8 mouse cellular contexts compared by ENCODE assay signal in the genomic region with DNA sequence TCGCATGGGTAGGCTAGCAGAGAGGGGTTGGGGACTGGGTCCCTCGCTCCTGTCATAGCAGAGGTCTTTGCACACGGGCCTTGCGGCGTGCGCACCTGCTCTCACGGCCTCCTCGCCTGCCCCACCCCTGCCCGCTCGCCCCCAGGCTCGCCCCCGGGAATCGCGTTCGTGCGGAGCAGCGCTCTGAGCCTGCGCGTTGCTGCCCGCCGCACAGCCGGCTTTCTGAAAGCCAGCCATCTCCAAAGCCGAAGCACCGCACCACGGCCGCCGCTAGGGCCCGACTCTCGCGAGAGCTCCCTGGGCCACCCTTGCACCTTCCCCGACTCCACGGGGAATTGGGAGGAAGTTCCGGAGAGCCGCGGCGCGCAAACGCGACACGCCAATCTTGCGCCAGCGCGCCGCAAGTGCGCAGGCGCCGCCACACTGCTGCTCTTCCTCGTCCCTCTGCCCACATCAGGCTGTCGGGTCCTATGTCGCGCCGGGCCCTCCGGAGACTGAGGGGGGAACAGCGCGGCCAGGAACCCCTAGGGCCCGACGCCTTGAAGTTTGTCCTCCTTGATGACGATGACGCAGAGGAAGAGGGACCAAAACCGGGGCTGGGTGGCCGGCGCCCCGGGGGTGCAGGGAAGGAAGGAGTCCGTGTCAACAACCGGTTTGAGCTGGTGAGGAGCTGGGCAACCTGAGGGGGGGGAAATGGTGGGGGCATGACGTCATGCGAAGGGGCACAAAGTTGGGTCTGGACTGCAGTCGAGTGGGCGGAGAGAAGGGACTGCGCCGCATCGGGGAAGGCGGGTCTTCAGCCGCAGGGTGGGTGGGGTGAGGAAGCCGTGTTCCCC. TPM values are rescaled to one million over a fixed set of nuclear protein-coding genes. Genes with fewer than 3 reads are reported as not detected.
DNase-seq lines count a peak whose midpoint lies in the region; ATAC-seq and TF ChIP-seq lines count a peak whose summit lies in the region.

A gene (plus strand): TSS at position 351 of the 836 bp plus-strand sequence.

- peak; percentile 97 for DNase-seq in 3134 (ENCODE audit: extremely low read depth, insufficient read length, low spot score)
- peak; percentile 96 to 97 for DNase-seq in adrenal gland, postnatal 36 days
- DNase-seq in heart, adult 2 months: peak; percentile 95 to 97
- peak; percentile 94 to 96 for DNase-seq in kidney, adult 8-10 months
- peak; percentile 85 to 95 for DNase-seq in spleen, postnatal 10 days (ENCODE audit: low spot score in 2 of 2)

- TF ChIP-seq CTCF in heart, adult 2 months (IDR thresholded peaks at IDR 0.05): peak; percentile 83

- H3K27me3 ChIP-seq in embryonic facial prominence, embryonic 13.5 days: no peaks in the 10 kb centered on the region
- H3K27me3 ChIP-seq in heart, adult 2 months (ENCODE audit: control insufficient read depth, insufficient read depth, low read length): no peaks in the 10 kb centered on the region
- H3K27me3 ChIP-seq in limb, embryonic 13.5 days: no peaks in the 10 kb centered on the region
- H3K27me3 ChIP-seq in midbrain, embryonic 16.5 days (ENCODE audit: control insufficient read depth, insufficient read depth, low read depth, low read length): no peaks in the 10 kb centered on the region

- peak within 1 kb of the TSS; percentile 87 for H3K9ac ChIP-seq in embryonic facial prominence, embryonic 13.5 days
- H3K9ac ChIP-seq in heart, adult 2 months (ENCODE audit: low read depth, low read length): peak within 1 kb of the TSS; percentile 82
- H3K9ac ChIP-seq in limb, embryonic 13.5 days: peak within 1 kb of the TSS; percentile 81
- H3K9ac ChIP-seq in midbrain, embryonic 16.5 days (ENCODE audit: low read depth, low read length): peak within 1 kb of the TSS; percentile 90

- peaks cover 17% of the 10 kb centered on the region; the same call in 1 of the 2 replicates for H3K36me3 ChIP-seq in embryonic facial prominence, embryonic 13.5 days
- no peaks in the 10 kb centered on the region for H3K36me3 ChIP-seq in heart, adult 2 months (ENCODE audit: control insufficient read depth, insufficient read depth, low read length)
- H3K36me3 ChIP-seq in limb, embryonic 13.5 days: peaks cover 18% of the 10 kb centered on the region
- peaks cover 9% of the 10 kb centered on the region for H3K36me3 ChIP-seq in midbrain, embryonic 16.5 days (ENCODE audit: control insufficient read depth, insufficient read depth, low read length)

- WGBS in embryonic facial prominence, embryonic 13.5 days: under 1% methylated on average over 75 of the region's 75 CpGs
- WGBS in heart, adult 2 months: under 1% methylated on average over 75 of the region's 75 CpGs
- WGBS in limb, embryonic 13.5 days: under 1% methylated on average over 75 of the region's 75 CpGs
- WGBS in midbrain, embryonic 16.5 days: under 1% methylated on average over 75 of the region's 75 CpGs

- H3K4me1 ChIP-seq in embryonic facial prominence, embryonic 13.5 days: peaks cover 17% of the 10 kb centered on the region
- peaks cover 2% of the 10 kb centered on the region for H3K4me1 ChIP-seq in heart, adult 2 months (ENCODE audit: control insufficient read depth, insufficient read depth, low read length)
- peaks cover 22% of the 10 kb centered on the region for H3K4me1 ChIP-seq in limb, embryonic 13.5 days
- H3K4me1 ChIP-seq in midbrain, embryonic 16.5 days (ENCODE audit: control insufficient read depth, insufficient read depth, low read length): peaks cover 17% of the 10 kb centered on the region

- peak within 1 kb of the TSS; percentile 80 for H3K4me3 ChIP-seq in embryonic facial prominence, embryonic 13.5 days
- peak within 1 kb of the TSS; percentile 83 for H3K4me3 ChIP-seq in heart, adult 2 months
- H3K4me3 ChIP-seq in limb, embryonic 13.5 days: peak within 1 kb of the TSS; percentile 79
- peak within 1 kb of the TSS; percentile 76 for H3K4me3 ChIP-seq in midbrain, embryonic 16.5 days (ENCODE audit: low read depth, low read length)

- H3K4me2 ChIP-seq in embryonic facial prominence, embryonic 13.5 days: peak within 1 kb of the TSS; percentile 76
- peak within 1 kb of the TSS; percentile 76 for H3K4me2 ChIP-seq in limb, embryonic 13.5 days (replicated peaks)
- H3K4me2 ChIP-seq in midbrain, embryonic 16.5 days (ENCODE audit: low read length): peak within 1 kb of the TSS; percentile 67

- no peak for TF ChIP-seq EP300 in heart, adult 2 months (IDR thresholded peaks at IDR 0.05; ENCODE audit: insufficient read depth, low read depth, low read length)

- H3K79me2 ChIP-seq in heart, adult 2 months (replicated peaks; ENCODE audit: control insufficient read depth, insufficient read depth, low read length): peaks cover 3% of the 10 kb centered on the region; the same call in 1 of the 2 replicates

- H3K9me3 ChIP-seq in embryonic facial prominence, embryonic 13.5 days: no peaks in the 10 kb centered on the region
- no peaks in the 10 kb centered on the region for H3K9me3 ChIP-seq in limb, embryonic 13.5 days
- no peaks in the 10 kb centered on the region for H3K9me3 ChIP-seq in midbrain, embryonic 16.5 days (replicated peaks; ENCODE audit: control insufficient read depth, low read length, poor library complexity, severe bottlenecking)

- intact Hi-C loops in heart, adult 2 months (cut with DNase I): loop anchor here (5.0 kb wide), 1 partner anchor 121 kb away; a partner anchor contains a TSS

- ATAC-seq in embryonic facial prominence, embryonic 13.5 days (ENCODE audit: insufficient number of reproducible peaks, insufficient read depth, low FRiP score, low TSS enrichment, low read depth): peak; percentile 91
- ATAC-seq in limb, embryonic 13.5 days (ENCODE audit: low FRiP score, low read depth): peak; percentile 92
- peak; percentile 95 for ATAC-seq in midbrain, embryonic 16.5 days

- peak; percentile 89 for TF ChIP-seq POLR2A in heart, adult 2 months (IDR thresholded peaks at IDR 0.05; ENCODE audit: insufficient read depth, low read depth, low read length)

- peak within 1 kb of the TSS; percentile 96 for H3K27ac ChIP-seq in embryonic facial prominence, embryonic 13.5 days
- peak within 1 kb of the TSS; percentile 98 for H3K27ac ChIP-seq in heart, adult 2 months
- H3K27ac ChIP-seq in limb, embryonic 13.5 days: peak within 1 kb of the TSS; percentile 94
- peak within 1 kb of the TSS; percentile 85 for H3K27ac ChIP-seq in midbrain, embryonic 16.5 days (ENCODE audit: low read length)

RNA-seq across cellular contexts. Expression of the gene that starts here (rescaled TPM):
- 100 to 1,000 TPM; 213 to 255 TPM for total RNA-seq in adrenal gland, postnatal 36 days (2021)
- polyA plus RNA-seq in embryonic facial prominence, embryonic 13.5 days (2015; fragmentation: Nextera tagmentation; extraction: Ambion mirVana): 148 and 162 TPM in 2 replicates
- 100 to 1,000 TPM; 125 to 134 TPM for total RNA-seq in heart, adult 2 months (2021)
- 137 and 147 TPM in 2 replicates for polyA plus RNA-seq in heart, adult 2 months (2012; rRNA removed)
- 155 and 156 TPM in 2 replicates for polyA plus RNA-seq in limb, embryonic 13.5 days (2015; fragmentation: Nextera tagmentation; extraction: Ambion mirVana)
- 338 and 394 TPM in 2 replicates for polyA plus RNA-seq in midbrain, embryonic 16.5 days (2015; fragmentation: Nextera tagmentation; extraction: Ambion mirVana)

Comparison
In these comparisons a context has a peak if more than half of its experiments do, and no peak if none do; other contexts are left out.
1. Peak in every context shown above with its lines: DNase-seq, ATAC-seq, H3K4me3 ChIP-seq and H3K27ac ChIP-seq.